Mouse (Mus musculus) MEL (cell line): Measurements from ENCODE around the gene Gm28048.

ENCODE experiments used
- CHD2 ChIP-seq: IDR thresholded peaks from 2 replicates; pipeline ENCODE4 v1.6.1; 2011; ENCODE audit warnings: low read length, improper control_type of control experiment
- CTCF ChIP-seq, 3 experiments: IDR thresholded peaks in 2 of 3; conservative IDR thresholded peaks in 1 of 3; 2 replicates each; pipeline ENCODE4 v1.5.1; 2011 to 2012; ENCODE audit warnings: low read length in 3 of 3, low read depth in 2 of 3, mild to moderate bottlenecking in 2 of 3, improper control_type of control experiment in 1 of 3, inconsistent platforms in 1 of 3, mixed read lengths in 1 of 3, moderate library complexity in 1 of 3; ENCODE audit not compliant: control insufficient read depth in 1 of 3, insufficient read depth in 1 of 3, poor library complexity in 1 of 3, severe bottlenecking in 1 of 3
- E2F4 ChIP-seq: IDR thresholded peaks from 2 replicates; pipeline ENCODE4 v1.6.1; 2011; ENCODE audit warnings: low read depth, low read length, improper control_type of control experiment, borderline replicate concordance
- EP300 ChIP-seq, 2 experiments: IDR thresholded peaks; 2 replicates each; pipeline ENCODE4 v1.6.1; 2011; ENCODE audit warnings: improper control_type of control experiment in 2 of 2, low read length in 2 of 2, low read depth in 1 of 2, mild to moderate bottlenecking in 1 of 2
- NRF1 ChIP-seq: IDR thresholded peaks from 2 replicates; pipeline ENCODE4 v1.6.1; 2014; ENCODE audit warnings: low read depth, mild to moderate bottlenecking, inconsistent platforms, low read length, improper control_type of control experiment, moderate library complexity; ENCODE audit not compliant: poor library complexity, insufficient read depth, severe bottlenecking
- POLR2A ChIP-seq, 2 experiments: IDR thresholded peaks; 2 replicates each; pipeline ENCODE4 v1.6.1; 2011 to 2012; ENCODE audit warnings: low read length in 2 of 2, mild to moderate bottlenecking in 2 of 2, control low read depth in 1 of 2, improper control_type of control experiment in 1 of 2, low read depth in 1 of 2, moderate library complexity in 1 of 2; ENCODE audit not compliant: control insufficient read depth in 1 of 2, insufficient read depth in 1 of 2, poor library complexity in 1 of 2
- POLR2AphosphoS2 ChIP-seq: IDR thresholded peaks from 2 replicates; pipeline ENCODE4 v1.6.1; 2011; ENCODE audit warnings: low read length, improper control_type of control experiment
- POLR2AphosphoS5 ChIP-seq: IDR thresholded peaks from 2 replicates; pipeline ENCODE4 v1.6.1; 2012; ENCODE audit warnings: low read depth, borderline replicate concordance, mild to moderate bottlenecking, inconsistent platforms, low read length, moderate library complexity, mixed read lengths
- RCOR1 ChIP-seq: IDR thresholded peaks from 2 replicates; pipeline ENCODE4 v1.6.1; 2012; ENCODE audit warnings: low read depth, mild to moderate bottlenecking, inconsistent platforms, low read length, improper control_type of control experiment
- SMC3 ChIP-seq: IDR thresholded peaks from 2 replicates; pipeline ENCODE4 v1.6.1; 2011; ENCODE audit warnings: low read depth, low read length, improper control_type of control experiment
- USF1 ChIP-seq: IDR thresholded peaks from 2 replicates; pipeline ENCODE4 v1.6.1; 2014; ENCODE audit warnings: low read depth, mild to moderate bottlenecking, inconsistent platforms, low read length, improper control_type of control experiment, moderate library complexity
- ZC3H11A ChIP-seq: IDR thresholded peaks from 2 replicates; pipeline ENCODE4 v1.6.1; 2012; ENCODE audit warnings: low read depth, mild to moderate bottlenecking, inconsistent platforms, low read length, improper control_type of control experiment

GRCm38 (mm10) chr11:22892466-22892865, 89.4 kb downstream of the Gm28048 start:
- no peak for TF ChIP-seq E2F4
- TF ChIP-seq RCOR1 = no peak
- TF ChIP-seq EP300 (IDR thresholded peaks at IDR 0.05; ENCODE audit: low read depth in 1 of 2, low read length in 2 of 2) = no peak
- no peak for TF ChIP-seq POLR2AphosphoS2
- no peak for TF ChIP-seq CTCF (IDR thresholded peaks at IDR 0.05 in 2 of 3, conservative IDR thresholded peaks at IDR 0.05 in 1 of 3; ENCODE audit: control insufficient read depth in 1 of 3, insufficient read depth in 1 of 3, low read depth in 2 of 3, low read length in 3 of 3, poor library complexity in 1 of 3, severe bottlenecking in 1 of 3)
- TF ChIP-seq POLR2A (IDR thresholded peaks at IDR 0.05; ENCODE audit: control insufficient read depth in 1 of 2, insufficient read depth in 1 of 2, low read depth in 1 of 2, low read length in 2 of 2, poor library complexity in 1 of 2) = no peak
- TF ChIP-seq CHD2 = no peak
- TF ChIP-seq POLR2AphosphoS5 = no peak
- no peak for TF ChIP-seq ZC3H11A
- TF ChIP-seq NRF1 = no peak
- TF ChIP-seq SMC3 = no peak
- TF ChIP-seq USF1 = no peak
